Mouse (Mus musculus) large intestine, adult 2 months (tissue): Measurements from ENCODE around the gene Tecta. TPM values are rescaled to one million over a fixed set of nuclear protein-coding genes. Genes with fewer than 3 reads are reported as not detected.

Source experiments
- DNase-seq: peaks from one replicate; pipeline ENCODE4 v3.0.0-alpha.2; 2012; ENCODE audit warnings: low read depth, low spot score
- WGBS: fragments of 180-500 bp; shearing (Covaris S2); methylation state at CpG from one replicate; pipeline ENCODE4 v1.1.7; 2018; 5-methylcytosine and 5-hydroxymethylcytosine counted together
- polyA plus RNA-seq: library from polyadenylated mRNA; depleted of rRNA; stranded (reverse); fragments of >200 nt; gene quantifications from 2 replicates; pipeline ENCODE4 v1.2.3, GENCODE M21; 2012

Tecta gene
- polyA plus RNA-seq, 1 experiment, result 0.01 TPM

GRCm38 (mm10) chr9:42394321-42394720, 5.4 kb downstream of the Tecta start:
- no peak for DNase-seq
- 82% methylated on average over 8 of the region's 8 CpGs for WGBS

- no peak for DNase-seq
- WGBS, result 47% methylated on average over 6 of the region's 6 CpGs
These were observed 6.8 kb downstream of the Tecta start for GRCm38 (mm10) chr9:42392927-42393326.

DNA sequence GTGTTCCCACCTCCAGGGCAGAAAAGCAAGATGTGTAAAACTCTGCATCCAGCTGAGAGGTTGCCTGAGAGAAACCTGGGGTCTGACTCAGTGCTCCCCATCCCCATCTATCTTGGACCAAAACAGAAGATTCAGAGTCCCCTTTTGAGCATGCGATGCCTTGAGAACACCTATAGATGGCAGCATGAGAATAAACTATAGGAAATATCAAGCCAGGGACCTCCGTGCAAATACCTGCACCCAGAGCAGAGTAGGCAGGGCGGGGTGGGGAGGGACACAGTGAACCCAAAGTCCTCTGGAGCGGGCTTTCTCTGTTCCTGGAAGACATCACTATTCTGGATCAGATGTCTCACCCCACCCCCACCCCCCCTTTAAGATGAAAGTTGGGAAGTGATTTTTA, 11.2 kb downstream of the Tecta start:
- no peak for DNase-seq
- WGBS, result 30% methylated on average over 4 of the region's 4 CpGs

DNA sequence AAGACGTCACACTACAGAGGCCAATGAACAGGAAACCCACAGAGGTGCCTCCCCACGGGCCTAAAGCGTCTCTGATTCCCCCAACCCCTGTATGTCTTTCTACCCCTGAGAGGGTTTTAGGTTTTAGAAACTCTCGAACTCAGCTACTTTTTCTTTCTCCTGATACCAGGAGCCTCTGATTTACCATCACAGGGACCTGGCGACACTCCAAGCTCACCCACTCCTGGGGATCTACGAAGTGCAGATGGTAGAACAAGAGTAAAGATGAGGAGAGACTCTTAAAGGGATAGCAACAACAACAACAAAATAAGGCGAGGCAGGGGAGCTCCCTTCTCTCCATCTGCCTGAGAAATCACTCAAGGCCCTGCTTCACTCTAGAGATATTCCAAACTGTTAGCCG, 12.7 kb downstream of the Tecta start:
- 70% methylated on average over 8 of the region's 8 CpGs for WGBS
- DNase-seq, result no peak

- no peak for DNase-seq
- 81% methylated on average over 13 of the region's 13 CpGs for WGBS
These were observed 14.1 kb downstream of the Tecta start for GRCm38 (mm10) chr9:42385656-42386055.

DNA sequence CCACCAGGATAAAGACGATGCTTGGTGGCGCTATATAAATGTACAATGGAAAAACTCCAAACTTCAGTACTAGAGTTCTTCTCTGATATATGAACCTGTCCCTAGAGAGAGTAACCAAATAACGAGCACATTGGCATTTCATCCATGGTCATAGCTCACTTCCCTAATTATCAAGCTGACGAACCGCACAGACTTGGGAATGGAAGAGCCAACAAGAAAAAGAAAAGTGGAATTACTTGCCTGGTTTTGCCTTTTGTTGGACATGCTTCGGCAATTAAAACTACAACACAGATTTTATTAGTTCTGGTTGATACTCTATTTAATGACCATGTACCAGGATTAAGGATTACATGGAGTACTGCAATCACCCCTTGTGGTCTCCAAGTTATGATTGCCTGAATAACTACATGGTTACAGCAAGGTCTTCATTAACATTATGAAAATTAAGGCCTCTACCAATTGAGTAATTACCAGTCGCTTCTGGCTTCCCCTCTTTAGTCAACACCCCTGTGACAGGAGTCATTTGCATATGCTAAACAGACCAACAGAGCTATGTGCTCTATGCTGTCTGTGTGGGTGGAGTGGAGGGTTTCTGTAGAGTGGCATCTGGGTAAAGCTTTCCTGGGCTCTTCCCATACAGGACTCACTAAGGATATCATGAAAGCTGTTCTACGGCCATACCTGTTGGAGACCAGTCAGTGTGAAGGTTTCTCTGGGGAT, 16.9 kb downstream of the Tecta start:
- WGBS, result 86% methylated on average over 8 of the region's 8 CpGs
- DNase-seq, result no peak

GRCm38 (mm10) chr9:42382063-42382462, 17.7 kb downstream of the Tecta start:
- no peak for DNase-seq
- WGBS, result 84% methylated on average over 5 of the region's 5 CpGs

- WGBS, result 79% methylated on average over 4 of the region's 4 CpGs
- DNase-seq, result no peak
These were observed 21.7 kb downstream of the Tecta start for GRCm38 (mm10) chr9:42378071-42378470.

DNA sequence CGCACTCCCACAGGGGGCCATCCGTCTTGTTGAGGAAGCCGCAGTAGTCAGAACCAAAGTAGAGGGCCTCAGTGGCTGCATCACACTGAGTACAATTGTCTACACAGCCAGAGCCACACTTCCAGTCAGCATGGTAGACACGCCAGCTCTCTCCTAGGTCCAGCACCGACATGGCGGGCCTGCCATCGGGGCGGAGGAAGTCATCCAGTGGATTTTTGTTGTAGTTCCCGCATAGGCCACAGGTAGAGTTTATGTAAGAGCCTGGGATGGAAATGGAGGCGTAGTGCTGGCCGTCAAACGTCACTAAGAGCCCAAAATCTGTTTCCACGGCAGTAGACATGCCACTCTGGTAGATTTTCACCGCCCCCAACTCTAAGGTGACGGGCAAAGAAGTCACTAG, 22.1 kb downstream of the Tecta start:
- no peak for DNase-seq
- 93% methylated on average over 15 of the region's 15 CpGs for WGBS

DNA sequence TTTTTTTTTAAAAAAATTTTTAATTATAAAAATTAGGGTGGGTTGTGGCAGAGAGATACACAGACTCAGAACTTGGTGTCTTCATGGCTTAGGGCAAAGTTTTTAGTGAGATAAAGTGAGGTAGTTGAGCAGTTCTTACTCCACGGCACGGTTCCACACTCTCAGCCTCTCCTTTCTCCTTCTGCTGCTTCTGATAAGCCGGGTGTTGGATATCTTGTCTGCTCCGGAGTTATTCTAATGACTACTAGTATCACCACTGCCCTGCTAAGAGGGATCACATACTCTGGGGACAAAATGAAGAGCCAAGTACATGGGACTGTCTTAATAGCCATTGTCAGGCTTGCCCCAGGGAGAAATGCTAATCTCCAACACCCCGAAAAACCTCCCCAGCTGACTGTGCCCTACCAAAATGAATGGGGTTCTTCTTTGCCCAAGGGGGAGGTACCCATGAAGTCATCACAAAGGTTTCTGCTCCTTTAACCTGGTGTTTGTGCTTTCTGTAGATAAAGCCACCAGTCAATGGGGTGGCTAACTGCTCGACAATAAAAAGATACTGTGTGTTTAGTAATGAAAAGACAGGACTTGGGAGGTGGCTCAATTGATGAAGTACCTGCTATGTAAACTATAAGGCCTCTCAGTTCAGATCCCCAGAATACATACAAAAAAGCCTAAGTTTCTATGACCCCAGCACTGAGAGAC, 27.9 kb downstream of the Tecta start:
- DNase-seq, result no peak
- 72% methylated on average over 6 of the region's 6 CpGs for WGBS

DNA sequence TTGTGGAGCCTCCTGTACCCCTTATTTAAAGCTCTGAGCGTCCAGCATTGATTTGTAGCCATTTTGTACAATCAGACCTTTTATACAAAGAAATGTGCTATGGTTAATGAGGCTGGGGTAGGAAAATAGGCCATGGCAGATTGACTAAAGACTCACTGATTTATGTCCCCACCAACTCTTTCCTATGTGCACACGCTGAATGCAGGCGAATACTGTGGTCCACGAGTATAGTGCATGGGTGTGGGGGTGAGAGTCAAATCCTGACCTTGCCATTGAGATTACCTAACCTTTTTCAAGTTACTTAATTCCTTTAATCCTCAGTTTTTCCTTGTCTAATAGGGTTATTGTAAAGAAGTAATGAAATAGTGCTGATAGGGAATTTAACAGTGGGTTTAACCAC, 42.1 kb downstream of the Tecta start:
- whole genome bisulfite sequencing, result 81% methylated on average over 4 of the region's 4 CpGs
- DNase-seq, result no peak

DNA sequence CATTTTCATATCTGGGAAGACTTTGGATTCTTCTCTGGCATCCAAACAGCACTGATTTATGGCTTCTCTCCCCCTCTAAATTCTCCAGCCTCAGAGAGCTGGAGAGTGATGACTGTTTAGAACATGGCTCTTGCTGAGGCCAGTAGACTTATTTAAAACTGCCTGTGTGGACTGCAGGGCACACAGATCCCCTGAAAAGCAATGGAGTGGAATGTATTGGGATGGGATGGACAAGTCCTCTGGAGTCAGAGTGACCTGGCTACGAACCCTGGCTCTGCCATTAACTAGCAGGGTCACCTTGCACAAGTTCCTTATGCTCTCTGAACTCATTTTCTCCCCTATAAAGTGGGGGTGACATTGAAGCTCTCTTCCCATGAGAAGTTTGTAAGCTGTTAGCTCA, 44.9 kb downstream of the Tecta start:
- no peak for DNase-seq
- WGBS, result 46% methylated on average over 1 of the region's 1 CpGs

GRCm38 (mm10) chr9:42349791-42350190, 49.9 kb downstream of the Tecta start:
- WGBS, result 41% methylated on average over 7 of the region's 7 CpGs
- no peak for DNase-seq

DNA sequence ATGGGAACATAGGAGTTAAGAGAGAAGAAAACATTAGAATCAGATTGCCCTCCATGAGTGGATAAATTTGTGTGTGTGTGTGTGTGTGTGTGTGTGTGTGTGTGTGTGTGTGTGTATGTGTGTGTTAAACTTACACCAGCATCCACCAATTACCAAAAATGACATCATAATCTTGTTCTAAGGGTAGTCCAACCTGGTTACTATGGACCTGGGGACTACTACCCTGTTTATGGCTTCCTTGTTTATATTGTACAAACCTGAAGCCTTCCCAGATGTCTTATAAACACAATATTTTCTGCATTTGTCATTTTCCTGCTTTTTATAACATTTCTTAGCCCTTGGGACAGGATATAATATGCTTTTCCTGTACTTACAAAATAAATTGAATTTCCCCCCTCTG, 53.4 kb downstream of the Tecta start:
- DNase-seq, result no peak

- no peak for DNase-seq
- 45% methylated on average over 4 of the region's 4 CpGs for WGBS
These were observed 60.6 kb downstream of the Tecta start for GRCm38 (mm10) chr9:42339151-42339550.

- 78% methylated on average over 13 of the region's 13 CpGs for WGBS
These were observed 62.7 kb downstream of the Tecta start for GRCm38 (mm10) chr9:42337026-42337425.

DNA sequence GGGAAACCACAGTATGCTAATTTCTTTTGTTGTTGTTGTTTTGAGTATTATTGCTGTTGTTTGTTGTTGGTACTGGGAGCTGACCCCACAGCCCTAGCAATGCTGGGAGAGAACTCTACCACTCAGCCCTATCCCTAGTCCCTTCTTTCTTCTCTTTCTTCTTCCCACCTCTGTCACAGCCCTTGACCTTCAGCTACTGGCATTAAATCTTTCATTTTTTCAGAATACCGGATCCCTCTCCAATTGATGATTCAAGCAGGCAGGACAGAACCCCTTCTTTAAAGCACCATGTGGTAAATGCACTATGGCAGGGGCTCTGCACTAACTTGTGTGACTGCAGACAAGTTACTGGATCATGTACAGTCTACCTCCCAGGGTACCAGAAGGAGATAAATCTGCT, 63.2 kb downstream of the Tecta start:
- WGBS, result 77% methylated on average over 1 of the region's 1 CpGs
- DNase-seq, result no peak

More at GRCm38 (mm10) chr9:42337026-42337425, 62.7 kb downstream of the Tecta start:
- DNase-seq, result no peak

- WGBS, result 82% methylated on average over 3 of the region's 3 CpGs
- DNase-seq, result no peak
These were observed 64.8 kb downstream of the Tecta start for GRCm38 (mm10) chr9:42334885-42335284.

- WGBS, result 63% methylated on average over 12 of the region's 12 CpGs
- DNase-seq, result no peak
These were observed 67.0 kb downstream of the Tecta start for GRCm38 (mm10) chr9:42332692-42333091.

GRCm38 (mm10) chr9:42331341-42331740, 68.4 kb downstream of the Tecta start:
- no peak for DNase-seq
- WGBS, result 92% methylated on average over 7 of the region's 7 CpGs

DNA sequence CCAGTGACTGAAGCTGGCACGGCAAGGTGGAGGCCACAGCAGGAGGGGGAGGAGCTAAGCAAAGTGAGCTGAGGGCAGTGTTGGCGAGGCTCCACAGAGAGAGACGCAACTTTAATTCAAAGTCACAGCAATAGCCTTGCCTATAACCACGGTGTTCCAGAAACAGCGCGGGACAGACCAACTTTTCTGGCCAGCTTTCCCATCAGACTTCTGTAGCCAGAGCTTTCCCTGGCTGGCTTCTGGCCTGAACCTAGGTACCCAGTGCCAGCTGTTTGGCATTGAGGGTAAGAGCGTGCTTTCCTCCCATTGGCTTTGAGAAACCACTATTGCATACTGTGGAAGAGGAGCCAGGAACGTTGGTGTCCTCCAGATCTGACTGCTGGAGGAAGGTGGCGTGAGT, 70.0 kb downstream of the Tecta start:
- DNase-seq, result no peak

More for the DNA sequence above, 70.0 kb downstream of the Tecta start:
- WGBS, result 56% methylated on average over 9 of the region's 9 CpGs
